Mouse (Mus musculus) E14TG2a.4 (cell line): ENCODE results near the gene Trafd1.

Source experiments
- H3K27me3 ChIP-seq: 2 replicates; pipeline ENCODE4 v1.6.1; 2014; ENCODE audit warnings: low read length, control low read depth; ENCODE audit not compliant: insufficient read depth
- H3K36me3 ChIP-seq: 2 replicates; pipeline ENCODE4 v1.6.1; 2014; ENCODE audit warnings: low read length, control low read depth; ENCODE audit not compliant: insufficient read depth
- H3K4me1 ChIP-seq: replicated peaks from 2 replicates; pipeline ENCODE4 v1.6.1; 2014; ENCODE audit warnings: low read depth, low read length, control low read depth
- H3K4me3 ChIP-seq: replicated peaks from 2 replicates; pipeline ENCODE4 v1.5.1; 2014; ENCODE audit warnings: mild to moderate bottlenecking, low read length
- H3K9me3 ChIP-seq: 2 replicates; pipeline ENCODE4 v1.6.1; 2014; ENCODE audit warnings: low read length, control low read depth
- CTCF ChIP-seq: conservative IDR thresholded peaks from 2 replicates; pipeline ENCODE4 v1.5.1; 2014; ENCODE audit warnings: low read length
- NANOG ChIP-seq: IDR thresholded peaks from 2 replicates; pipeline ENCODE4 v1.6.1; 2014; ENCODE audit warnings: borderline replicate concordance, low read length, mixed read lengths
- POU5F1 ChIP-seq: IDR thresholded peaks from 2 replicates; pipeline ENCODE4 v1.6.1; 2014; ENCODE audit warnings: low read length, borderline replicate concordance

Gene Trafd1

DNA sequence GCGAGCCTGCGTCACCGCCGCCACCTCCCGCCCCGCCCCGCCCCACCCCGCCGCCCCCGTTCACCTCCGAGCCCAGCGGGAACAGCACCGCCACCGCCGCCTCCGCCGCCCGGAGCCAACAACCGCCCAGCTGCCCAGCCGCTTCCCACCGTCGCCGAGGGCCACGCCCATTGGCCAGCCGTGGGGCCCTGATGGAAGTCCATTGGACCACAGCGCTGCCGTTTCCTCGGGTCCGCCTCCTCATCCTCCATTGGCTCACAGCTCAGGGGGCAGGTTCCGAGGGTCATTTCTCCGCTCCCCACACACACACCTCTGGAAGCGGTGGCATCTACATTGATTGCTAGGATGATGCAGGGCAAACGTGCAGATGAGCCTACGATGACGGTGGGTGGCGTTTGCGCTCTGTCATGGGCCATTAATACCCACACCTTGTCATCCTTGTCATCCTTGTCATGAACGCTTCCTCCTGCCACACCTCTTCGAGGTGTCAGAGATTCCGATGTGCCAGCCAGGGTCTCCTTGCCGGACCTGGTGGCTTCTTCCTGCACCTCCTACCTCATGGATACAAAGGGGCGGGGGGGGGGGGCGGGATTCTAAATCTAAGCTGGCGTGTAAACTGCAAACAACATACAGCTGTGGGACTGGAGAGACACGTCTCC lies at the start of gene Trafd1:
Gene Trafd1, minus strand, starts transcription at position 172 of the 659 bp plus-strand sequence.
- peaks cover 33% of the 10 kb centered on the region for H3K27me3 ChIP-seq
- TF ChIP-seq CTCF, result no peak
- peak within 1 kb of the TSS; percentile 83 for H3K4me3 ChIP-seq
- no peaks in the 10 kb centered on the region for H3K9me3 ChIP-seq
- no peaks in the 10 kb centered on the region for H3K36me3 ChIP-seq
- peaks cover 31% of the 10 kb centered on the region for H3K4me1 ChIP-seq

DNA sequence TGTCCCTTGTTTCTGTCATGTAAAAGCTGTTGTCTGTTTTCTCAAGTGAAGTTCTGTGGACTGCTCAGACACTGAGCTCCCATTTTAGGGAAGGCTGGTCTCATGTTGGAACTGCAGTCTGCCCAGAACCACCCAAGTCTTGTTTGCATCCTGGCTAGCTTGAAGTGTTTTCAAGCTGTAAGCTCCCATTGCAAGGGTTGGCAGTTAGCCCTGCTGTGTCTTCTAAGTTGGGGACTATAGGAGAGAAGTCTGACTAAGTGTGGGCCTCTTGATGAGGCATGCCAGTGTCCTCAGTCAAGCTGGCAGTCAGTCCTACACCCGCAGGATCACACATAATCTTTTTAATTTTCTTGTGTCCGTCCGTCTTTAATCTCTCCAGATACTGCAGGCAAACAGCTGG lies 43.5 kb upstream of the Trafd1 start:
- H3K4me1 ChIP-seq, result 0 out of 2 replicates have a peak, but pooled peaks cover 5% of the 10 kb centered on the region
- H3K4me3 ChIP-seq, result no peak overlapping the region
- H3K36me3 ChIP-seq, result peaks cover 100% of the 10 kb centered on the region
- H3K27me3 ChIP-seq, result no peaks in the 10 kb centered on the region
- no peak for TF ChIP-seq CTCF
- H3K9me3 ChIP-seq, result no peaks in the 10 kb centered on the region

DNA sequence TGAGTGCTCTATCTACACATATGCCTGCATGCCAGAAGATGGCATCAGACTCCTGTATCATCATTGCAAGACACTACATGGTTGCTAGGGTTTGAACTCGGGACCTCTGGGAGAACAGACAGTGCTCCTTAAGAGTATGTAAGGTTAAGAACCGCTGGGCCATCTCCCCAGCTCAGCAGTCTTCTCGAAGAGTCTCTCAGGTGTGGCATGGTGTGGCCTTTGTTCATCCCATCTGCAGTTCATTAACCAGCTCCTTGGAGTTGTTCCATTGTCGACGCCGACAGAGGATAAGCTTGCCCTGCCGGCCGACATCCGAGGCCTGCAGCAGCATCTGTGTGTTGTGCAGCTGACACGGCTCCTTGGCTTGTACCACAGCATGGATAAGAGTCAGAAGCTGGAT lies 37.9 kb upstream of the Trafd1 start:
- Histone ChIP-seq H3K9me3 (no peaks in the 10 kb centered on the region), H3K4me3 (no peak overlapping the region), H3K4me1 (peaks cover 11% of the 10 kb centered on the region), H3K36me3 (peaks cover 100% of the 10 kb centered on the region), H3K27me3 (no peaks in the 10 kb centered on the region)
- TF ChIP-seq CTCF, result no peak
- TF ChIP-seq POU5F1, result no peak

DNA sequence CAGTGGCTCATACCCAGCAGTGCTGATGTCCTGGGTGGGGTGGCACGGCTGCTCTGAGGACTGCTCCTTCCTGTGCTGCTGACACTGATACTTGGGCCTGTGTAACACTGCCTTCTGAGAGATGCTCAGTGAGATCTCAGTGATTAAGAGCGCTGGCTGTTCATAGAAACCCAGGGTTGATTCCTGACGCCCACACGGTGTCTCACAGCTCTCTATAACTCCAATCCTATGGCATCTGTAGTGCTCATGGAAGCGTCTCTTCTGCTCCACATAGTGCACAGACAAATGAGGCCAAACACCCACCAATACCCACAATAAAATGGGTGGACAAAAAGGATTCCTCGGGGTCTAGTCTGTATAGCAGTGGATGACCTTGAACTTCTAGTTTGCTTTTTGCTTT lies 37.4 kb upstream of the Trafd1 start:
- Histone ChIP-seq H3K36me3 (peaks cover 100% of the 10 kb centered on the region), H3K4me1 (peaks cover 11% of the 10 kb centered on the region), H3K9me3 (no peaks in the 10 kb centered on the region), H3K4me3 (no peak overlapping the region), H3K27me3 (no peaks in the 10 kb centered on the region)
- TF ChIP-seq CTCF (no peak), POU5F1 (no peak), NANOG (no peak)

DNA sequence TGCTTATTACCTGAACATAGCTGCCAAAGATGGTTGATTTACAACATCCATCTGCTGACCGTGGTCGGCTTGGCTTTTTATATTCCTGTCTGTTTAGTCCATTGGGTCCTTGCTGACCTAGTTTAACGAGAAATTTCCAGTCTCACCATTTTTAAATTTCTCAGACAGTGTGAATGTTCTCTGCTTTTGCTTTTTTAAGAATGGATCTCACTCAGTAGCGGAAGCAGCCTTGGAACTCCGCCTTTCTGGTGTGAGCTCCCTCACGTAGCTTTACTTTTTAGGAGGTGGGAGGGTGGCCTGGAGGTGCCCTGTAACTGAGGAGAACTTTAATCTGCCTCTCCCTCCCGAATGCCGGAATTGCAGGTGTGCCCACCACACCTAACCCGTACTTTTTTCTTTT lies 35.3 kb upstream of the Trafd1 start:
- TF ChIP-seq POU5F1, result no peak
- TF ChIP-seq CTCF, result no peak
- no peak for TF ChIP-seq NANOG
- H3K36me3 ChIP-seq, result peaks cover 99% of the 10 kb centered on the region
- H3K4me1 ChIP-seq, result peaks cover 11% of the 10 kb centered on the region
- no peaks in the 10 kb centered on the region for H3K27me3 ChIP-seq
- H3K4me3 ChIP-seq, result no peak overlapping the region
- H3K9me3 ChIP-seq, result no peaks in the 10 kb centered on the region

DNA sequence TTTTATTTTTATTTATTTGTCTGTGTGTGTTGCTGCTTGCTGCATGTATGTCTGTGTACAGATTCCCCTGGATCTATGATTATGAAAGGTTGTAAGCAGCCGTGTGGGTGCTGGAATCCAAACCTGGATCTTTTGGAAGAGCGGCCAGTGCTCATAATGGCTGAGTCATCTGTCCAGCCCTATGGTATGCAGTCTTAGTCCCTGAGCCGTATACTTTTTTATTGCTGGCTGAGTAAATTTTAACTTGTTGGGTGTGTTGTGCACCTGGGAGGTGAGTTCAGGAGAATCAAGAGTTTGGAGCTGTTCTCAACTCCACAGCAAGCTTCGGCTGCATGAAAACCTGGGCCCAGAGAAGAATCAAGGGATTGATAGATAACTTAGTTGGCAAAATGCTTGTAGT lies 25.5 kb upstream of the Trafd1 start:
- H3K4me1 ChIP-seq, result peaks cover 39% of the 10 kb centered on the region
- TF ChIP-seq CTCF (no peak), POU5F1 (no peak), NANOG (no peak)
- H3K4me3 ChIP-seq, result no peak overlapping the region
- peaks cover 95% of the 10 kb centered on the region for H3K36me3 ChIP-seq
- H3K27me3 ChIP-seq, result no peaks in the 10 kb centered on the region
- no peaks in the 10 kb centered on the region for H3K9me3 ChIP-seq

DNA sequence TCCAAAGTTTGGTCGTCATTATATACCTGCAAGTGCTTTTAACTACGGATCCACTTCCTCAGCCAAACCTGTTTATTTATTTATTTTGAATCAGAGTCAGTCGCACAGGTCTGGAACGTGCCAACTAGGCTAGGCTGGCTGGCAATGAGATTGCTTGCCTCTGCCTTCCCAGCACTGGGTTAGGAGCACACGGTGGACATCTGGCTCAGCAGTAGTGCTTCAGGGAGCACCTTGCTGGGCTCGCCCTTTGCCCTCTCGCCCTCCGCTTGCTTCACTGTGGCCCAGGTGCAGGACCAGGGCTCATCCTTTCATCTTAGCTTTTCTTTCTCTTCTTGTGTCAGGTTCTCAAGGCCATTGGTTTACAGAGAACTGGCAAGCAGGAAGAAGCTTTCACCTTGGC lies 22.4 kb upstream of the Trafd1 start:
- Histone ChIP-seq H3K4me3 (no peak overlapping the region), H3K9me3 (no peaks in the 10 kb centered on the region), H3K27me3 (no peaks in the 10 kb centered on the region), H3K4me1 (peaks cover 69% of the 10 kb centered on the region), H3K36me3 (peaks cover 89% of the 10 kb centered on the region)
- TF ChIP-seq CTCF (no peak), NANOG (no peak), POU5F1 (no peak)

DNA sequence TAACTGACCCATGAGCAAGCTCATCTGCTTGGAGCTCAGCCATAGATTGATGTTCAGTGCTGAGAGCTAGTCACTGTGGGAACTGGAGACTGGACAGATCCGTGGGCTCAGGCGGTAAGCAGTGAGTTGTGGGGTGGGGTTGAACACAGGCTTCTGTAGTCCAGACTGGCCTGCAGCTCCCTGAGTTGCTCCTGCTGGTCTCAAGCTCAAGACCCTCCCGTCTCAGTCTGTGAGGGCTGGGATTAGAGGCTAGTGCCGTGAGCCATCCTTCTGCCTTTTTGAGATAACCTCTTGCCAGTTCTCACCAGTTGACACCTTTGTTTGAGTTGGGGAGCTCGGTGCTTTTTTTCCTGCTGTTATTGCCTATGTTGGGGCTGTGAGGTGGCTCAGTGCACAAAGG lies 15.4 kb upstream of the Trafd1 start:
- Histone ChIP-seq H3K4me1 (peaks cover 79% of the 10 kb centered on the region), H3K9me3 (no peaks in the 10 kb centered on the region), H3K27me3 (no peaks in the 10 kb centered on the region), H3K36me3 (peaks cover 56% of the 10 kb centered on the region), H3K4me3 (peak overlapping the region; percentile 0; the same call in 1 of the 2 replicates)
- no peak for TF ChIP-seq CTCF
- no peak for TF ChIP-seq POU5F1
- TF ChIP-seq NANOG, result no peak

DNA sequence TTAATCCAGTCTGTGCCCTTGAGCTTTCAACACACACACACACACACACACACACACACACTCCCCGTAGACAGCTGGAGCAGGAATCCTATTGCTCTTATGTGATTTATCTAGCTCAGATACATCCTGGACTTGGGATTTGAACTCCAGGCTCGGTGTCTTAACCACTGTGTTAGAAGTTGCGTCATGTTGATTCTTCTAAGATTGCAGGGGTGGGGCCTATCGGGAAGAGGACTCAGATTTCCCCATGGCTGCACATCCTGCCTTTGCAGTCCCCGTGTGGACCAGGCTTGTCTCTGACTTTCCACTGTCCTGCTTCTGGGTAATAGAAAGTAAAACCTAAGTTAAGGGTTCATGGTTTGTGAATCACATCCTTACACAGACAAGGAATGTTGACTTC lies 14.6 kb upstream of the Trafd1 start:
- Histone ChIP-seq H3K4me3 (peak overlapping the region; percentile 95), H3K4me1 (peaks cover 71% of the 10 kb centered on the region), H3K36me3 (peaks cover 49% of the 10 kb centered on the region), H3K9me3 (no peaks in the 10 kb centered on the region), H3K27me3 (no peaks in the 10 kb centered on the region)
- TF ChIP-seq NANOG, result no peak
